Mouse (Mus musculus): Measurements from ENCODE around the gene Il11ra1. TPM values are rescaled to one million over a fixed set of nuclear protein-coding genes. Genes with fewer than 3 reads are reported as not detected.
"Not testable (repeated sequence)": the region's sequence is repeated elsewhere in the genome, so short reads cannot be mapped to it uniquely, and the experiment has no call there.

Gene Il11ra1
- total RNA-seq, 2 experiments from 2014 or later = 28.5 TPM; not detected in 1

DNA sequence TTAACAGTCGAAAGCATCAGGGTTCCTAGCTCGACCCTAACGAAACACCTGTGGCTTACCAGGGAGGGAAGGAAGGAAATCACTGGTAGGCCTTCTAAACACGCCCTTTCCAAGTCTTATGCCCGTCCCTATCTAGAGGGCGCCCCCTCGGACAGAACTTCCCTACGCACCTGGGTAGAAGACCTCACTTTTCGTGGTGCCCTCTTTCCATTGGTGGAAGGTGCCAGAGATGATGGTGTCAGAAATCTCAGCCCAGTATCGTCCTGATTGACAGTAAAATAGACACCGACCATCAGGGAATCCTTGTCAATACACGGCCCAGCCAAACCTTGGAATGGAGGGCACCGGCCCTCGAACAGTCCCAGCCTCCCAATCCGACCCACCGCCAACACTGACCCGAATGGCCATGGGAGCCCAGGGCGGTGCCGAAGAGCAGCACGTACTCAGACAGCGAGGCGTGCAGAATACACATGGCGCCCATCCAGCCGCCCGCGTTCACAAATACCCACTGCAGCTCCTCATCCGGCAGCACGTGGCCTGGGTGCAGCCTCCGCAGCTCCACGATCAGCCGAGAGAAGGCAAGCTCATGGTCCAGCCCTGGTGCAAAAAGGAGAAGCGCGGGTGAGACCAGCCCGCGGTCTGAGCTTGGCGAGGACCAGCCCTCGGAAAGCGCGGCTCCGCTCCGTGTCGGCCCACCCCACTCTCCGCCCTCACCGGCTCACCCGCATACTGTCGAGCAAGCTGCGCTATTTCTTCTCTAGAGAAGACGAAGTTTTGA is 40.8 kb downstream of the Il11ra1 start:
- peak; percentile 72 for ATAC-seq (replicated peaks; ENCODE audit: low FRiP score, poor library complexity, severe bottlenecking)

DNA sequence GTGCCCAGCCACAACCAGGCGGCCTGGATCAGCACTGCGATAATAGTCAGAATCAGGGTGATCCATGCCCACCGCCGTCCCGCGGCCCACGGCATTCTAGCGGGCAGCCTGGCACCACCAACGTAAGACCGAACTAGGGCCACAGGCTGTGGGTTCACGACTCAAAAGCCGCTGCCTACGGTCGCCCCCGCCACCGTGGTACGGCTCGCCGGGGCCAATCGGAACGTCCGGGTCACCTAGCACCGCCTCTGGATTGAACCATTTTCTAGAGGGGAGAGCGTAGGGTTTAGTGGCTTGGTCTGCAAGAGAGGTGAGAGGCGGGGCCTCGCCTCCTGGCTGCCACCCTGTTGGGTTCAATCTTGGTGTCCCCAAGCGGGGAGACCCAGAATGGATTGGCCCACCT is 41.4 kb downstream of the Il11ra1 start:
- peak; percentile 93 for ATAC-seq (replicated peaks; ENCODE audit: low FRiP score, poor library complexity, severe bottlenecking)

DNA sequence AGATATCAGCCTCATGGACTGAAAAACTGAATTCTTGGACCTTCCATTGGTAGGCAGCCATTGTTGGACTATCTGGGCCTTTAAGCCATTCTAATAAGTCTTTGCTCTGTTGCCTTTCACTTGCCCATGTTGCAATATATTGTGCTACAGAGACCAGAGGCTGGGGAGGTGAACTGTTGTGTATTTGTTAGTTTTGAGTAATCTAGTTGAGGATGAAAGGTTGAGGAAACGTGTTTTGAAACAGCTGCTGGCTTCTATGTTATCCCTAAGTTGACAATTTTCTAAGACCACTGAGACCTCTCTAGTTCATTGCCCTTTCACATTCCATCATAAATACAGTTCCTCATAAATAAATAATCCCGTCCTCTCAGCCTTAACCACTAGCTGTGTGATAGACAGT is 44.3 kb downstream of the Il11ra1 start:
- ATAC-seq (replicated peaks; ENCODE audit: low FRiP score, poor library complexity, severe bottlenecking) = no peak

DNA sequence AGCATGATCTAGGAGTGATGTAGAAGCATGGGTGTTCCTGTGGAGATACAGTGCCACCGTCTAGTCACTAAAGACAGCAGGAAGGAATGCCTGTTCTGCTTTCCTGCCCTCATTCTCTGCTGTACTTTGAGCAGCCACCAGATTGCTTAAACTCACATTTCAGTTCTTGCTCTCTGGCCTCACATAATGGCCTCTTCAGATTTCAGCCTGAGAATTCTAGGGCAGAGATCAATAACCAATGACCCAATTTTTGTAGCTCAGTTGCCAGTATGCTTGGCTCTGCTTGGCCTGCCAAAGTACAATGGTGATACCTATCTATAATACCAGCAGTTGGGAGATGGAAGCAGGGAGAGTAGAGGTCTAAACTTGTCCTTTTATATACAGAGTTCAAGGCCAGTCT is 45.2 kb downstream of the Il11ra1 start:
- no peak for ATAC-seq (replicated peaks; ENCODE audit: low FRiP score, poor library complexity, severe bottlenecking)

DNA sequence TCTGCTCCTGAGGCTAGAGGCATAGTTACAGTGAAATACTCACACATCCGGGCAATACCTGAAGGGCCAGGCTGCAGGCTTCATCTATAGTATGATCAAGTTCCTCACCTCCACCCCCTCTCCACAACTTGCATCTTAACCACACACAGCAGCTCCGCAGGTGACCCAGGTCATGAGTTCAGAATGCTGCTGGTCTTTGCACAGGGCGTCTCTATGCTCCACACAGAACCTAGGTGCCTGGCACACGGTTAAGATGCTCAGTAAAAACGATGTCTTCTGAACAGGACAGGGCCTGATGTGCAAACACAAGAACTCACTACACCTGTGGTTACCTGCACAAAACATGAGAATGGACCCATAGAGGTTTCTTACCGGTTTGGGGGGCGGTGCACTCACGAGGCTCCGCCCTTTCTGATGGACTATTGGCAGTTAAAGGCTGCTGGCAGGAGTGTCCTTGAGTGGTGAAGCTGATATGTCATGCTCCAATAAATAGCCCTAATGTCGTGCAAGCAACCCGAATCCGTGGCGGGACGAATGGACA is 55.1 kb downstream of the Il11ra1 start, which contains the start of gene Galt:
Gene Galt (plus strand): TSS at position 432 of the 541 bp plus-strand sequence.
- peak; percentile 74 for ATAC-seq (replicated peaks; ENCODE audit: low FRiP score, poor library complexity, severe bottlenecking)

DNA sequence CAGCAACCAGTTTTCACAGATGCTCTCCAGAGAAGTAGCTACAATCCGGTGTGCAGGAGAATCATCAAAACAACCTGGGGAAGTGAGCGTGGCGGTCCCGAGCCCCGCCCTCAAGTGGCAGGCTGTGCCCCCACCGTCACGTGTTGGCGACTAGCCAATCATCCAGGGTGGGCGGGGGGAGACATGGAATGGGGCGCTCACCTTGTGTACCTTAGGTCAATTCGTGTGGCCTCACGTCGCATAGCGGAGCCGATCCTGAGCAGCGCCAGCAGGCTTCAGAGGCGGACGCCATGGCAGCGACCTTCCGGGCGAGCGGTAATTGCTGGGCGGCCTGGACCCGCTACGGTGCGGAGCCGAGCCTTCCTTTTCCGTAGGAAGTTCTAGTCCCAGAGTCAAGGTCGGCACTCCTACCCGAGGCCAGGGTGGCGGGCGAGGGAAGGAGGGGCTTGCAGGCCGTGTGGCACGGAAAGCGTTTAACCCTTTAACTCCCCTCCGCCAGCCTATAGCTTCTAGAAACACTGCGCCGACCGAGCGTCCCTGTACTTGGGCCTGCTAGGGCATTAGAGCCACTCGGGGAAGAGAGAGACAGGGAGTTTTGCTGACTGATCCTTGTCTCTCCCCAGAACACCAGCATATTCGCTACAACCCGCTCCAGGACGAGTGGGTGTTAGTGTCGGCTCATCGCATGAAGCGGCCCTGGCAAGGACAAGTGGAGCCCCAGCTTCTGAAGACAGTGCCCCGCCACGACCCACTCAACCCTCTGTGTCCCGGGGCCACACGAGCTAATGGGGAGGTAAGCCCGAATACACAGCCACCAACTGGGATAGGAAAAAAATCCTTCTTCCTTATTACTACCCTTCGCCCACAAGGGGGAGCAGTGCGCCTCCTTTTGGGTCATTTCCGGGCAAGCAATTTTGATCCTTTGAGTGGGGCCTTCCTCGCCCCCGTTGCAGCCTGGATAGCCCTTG is 55.8 kb downstream of the Il11ra1 start, which contains the start of gene Sigmar1:
Gene Sigmar1 (minus strand): TSS at position 820 of the 968 bp plus-strand sequence.
- peak; percentile 69 for ATAC-seq (replicated peaks; ENCODE audit: low FRiP score, poor library complexity, severe bottlenecking)

DNA sequence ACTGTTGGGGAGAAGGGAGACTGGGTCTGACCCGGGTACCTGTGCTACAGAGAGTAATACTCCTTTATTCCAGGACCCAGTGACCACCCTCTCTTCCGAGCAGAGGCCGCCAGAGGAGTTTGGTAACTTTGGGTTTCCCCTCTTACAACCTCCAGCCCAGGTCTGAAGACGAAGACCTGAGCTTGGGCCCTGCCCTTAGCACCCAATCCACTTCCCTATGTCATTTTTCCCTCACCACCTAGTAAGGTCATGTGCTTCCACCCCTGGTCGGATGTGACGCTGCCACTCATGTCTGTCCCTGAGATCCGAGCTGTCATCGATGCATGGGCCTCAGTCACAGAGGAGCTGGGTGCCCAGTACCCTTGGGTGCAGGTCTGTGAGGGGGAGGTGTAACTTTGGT is 56.7 kb downstream of the Il11ra1 start:
- no peak for ATAC-seq (replicated peaks; ENCODE audit: low FRiP score, poor library complexity, severe bottlenecking)

DNA sequence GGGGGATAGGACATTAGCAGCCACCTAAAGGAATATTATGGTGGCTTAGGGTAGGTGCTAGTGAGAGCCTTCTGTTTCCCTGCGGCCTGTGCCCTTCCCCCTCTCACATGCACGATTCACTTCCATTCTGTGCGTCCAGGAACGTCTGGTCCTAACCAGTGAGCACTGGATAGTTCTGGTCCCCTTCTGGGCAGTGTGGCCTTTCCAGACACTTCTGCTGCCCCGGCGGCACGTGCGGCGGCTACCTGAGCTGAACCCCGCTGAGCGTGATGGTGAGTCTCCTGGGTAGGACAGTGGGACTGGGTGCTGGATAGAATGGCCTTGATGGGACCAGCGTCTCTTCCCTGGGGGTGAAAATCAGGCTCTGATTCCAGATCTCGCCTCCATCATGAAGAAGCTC is 57.5 kb downstream of the Il11ra1 start:
- ATAC-seq (replicated peaks; ENCODE audit: low FRiP score, poor library complexity, severe bottlenecking) = no peak

DNA sequence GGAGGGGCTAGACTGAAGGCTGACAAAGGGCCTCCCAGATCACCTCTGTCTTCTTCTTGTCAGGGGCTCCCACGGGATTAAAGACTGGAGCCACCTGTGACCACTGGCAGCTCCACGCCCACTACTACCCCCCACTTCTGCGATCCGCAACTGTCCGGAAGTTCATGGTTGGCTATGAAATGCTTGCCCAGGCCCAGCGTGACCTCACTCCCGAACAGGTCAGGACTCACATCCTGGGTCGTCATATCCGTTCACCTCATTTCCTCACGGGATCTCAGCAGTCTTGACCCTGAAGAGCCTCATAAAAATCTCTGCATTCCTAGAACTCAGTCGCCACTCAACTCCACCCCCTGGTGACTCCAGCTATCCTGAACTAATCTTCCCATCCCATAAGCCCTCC is 58.2 kb downstream of the Il11ra1 start:
- no peak for ATAC-seq (replicated peaks; ENCODE audit: low FRiP score, poor library complexity, severe bottlenecking)

DNA sequence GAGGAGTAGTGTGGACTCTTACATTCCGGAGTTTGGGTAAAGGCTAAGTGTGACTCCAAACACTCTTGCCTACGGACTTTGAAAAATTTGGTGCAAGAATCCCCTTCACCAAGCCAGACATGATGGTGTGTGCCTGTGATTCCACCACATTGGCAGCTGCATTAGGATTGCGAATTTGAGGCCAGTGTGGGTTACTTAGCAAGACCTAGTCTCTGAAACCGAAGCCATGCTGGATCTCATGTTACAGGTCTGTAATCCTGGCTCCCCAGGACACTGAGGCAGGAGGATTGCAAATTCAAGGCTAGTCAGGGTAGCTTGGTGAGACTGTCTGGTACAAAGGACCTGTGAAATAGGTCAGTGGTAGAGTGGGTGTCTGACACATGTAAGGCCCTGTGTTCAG is 58.9 kb downstream of the Il11ra1 start:
- no peak for ATAC-seq (replicated peaks; ENCODE audit: low FRiP score, poor library complexity, severe bottlenecking)

DNA sequence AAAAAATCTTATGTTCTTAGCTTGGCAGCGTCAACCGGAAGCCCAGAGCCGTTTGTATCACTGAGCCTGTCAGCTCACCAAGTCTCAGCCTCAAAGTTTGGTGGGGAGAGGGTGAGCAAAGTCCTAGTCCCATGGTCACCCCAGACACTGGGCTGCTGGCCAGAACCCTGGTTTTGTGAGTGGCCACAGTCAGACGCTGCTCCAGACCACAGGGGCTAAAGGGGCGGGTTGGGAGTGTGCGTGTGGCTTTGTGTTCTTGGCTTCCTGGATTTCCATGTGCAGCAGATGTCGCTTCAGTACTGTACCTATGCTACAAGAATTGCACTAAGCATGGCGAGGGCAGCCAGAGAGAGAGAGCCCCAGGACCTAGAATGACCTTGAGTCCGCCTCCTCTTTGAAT is 59.4 kb downstream of the Il11ra1 start:
- ATAC-seq (replicated peaks; ENCODE audit: low FRiP score, poor library complexity, severe bottlenecking) = no peak

DNA sequence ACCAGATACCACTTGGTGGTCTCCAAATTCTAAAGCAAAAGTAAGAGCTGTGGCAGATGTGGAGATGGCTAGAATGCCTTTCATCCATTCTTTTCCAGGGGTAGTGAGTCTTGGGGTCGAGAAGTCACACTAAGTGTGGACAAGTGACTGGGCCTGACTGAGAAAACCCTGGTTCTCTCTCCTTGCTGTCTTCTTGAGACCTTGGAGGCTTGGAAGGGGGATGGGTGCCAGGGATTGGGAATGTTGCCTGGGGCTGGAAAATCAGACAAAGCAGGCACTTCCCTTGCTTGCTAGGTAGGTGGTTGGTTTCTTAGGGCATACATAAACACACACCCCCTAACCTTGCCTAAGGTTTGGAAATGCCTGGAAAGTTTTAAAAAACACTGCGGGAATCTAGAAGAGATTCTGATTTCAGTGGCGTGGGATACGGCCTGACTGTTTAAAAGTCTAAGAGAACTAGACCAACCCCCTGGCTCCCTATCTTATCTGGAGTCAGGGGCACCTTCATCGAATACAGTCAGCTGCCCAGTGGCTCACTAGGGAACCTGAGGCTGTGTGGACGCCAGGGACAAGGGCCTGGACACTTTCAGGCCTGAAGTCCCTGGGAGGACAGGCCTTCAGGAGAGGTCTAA is 60.0 kb downstream of the Il11ra1 start:
- no peak for ATAC-seq (replicated peaks; ENCODE audit: low FRiP score, poor library complexity, severe bottlenecking)

DNA sequence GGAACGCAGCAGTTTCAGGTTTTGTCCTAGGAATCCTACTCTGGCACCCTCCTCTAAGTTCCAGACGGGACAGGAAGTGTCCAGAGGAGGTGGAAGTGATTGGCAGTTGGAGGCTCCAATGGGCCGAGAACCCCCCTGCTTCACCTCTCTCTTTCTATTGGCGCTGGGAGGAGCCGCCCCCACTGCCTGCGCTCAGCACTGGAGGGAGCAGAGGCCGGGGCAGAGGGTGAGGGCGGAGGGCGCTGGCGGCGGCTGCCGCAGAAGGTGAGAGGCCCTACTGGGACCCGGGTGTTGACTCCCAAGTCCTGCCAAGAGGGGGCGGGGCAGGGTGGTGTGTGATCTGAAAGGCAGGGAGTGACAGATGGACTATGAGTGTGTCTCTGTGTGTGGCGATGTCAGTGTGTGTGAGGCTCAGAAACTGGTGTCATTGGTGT is 60.5 kb downstream of the Il11ra1 start:
- peak; percentile 58 for ATAC-seq (replicated peaks; ENCODE audit: low FRiP score, poor library complexity, severe bottlenecking)

DNA sequence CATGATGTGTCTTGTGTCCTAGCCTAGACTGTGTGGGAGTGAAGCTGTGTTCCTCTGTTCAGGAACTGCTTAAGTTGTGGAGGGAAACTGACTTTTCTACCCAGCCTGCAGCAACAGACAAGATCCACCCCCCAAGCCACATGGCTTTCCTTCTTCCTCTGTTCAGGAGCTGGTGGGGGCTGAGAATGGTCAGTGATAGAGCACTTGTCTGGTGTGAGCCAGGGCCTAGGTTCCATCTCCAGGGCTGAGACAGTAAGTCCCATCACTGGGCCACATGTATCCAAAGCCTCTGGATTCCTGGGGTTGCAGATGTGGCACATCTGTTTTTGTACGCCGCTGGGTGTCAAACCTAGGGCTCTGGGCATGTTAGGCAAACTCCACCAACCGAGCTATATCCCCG is 61.1 kb downstream of the Il11ra1 start:
- no peak for ATAC-seq (replicated peaks; ENCODE audit: low FRiP score, poor library complexity, severe bottlenecking)

DNA sequence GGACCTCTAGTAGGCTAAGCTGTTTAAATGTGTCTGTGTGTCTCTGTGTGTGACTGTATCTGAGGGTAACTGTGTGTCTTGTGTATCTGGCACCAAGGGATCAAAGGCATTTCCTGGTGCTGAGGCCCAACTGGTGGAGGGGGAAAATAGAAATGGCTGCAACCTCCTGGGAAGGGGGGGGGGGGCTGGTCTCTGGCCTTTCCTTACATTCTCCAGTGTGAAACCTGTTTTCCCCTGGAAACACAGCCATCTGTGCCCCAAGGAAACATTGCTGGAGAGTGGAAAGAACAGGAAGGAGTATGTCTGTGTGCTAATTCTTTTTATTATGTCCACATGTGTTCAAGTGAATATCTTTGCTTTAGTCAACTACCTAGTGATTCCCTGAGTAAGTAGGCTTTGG is 61.9 kb downstream of the Il11ra1 start:
- ATAC-seq (replicated peaks; ENCODE audit: low FRiP score, poor library complexity, severe bottlenecking) = no peak

DNA sequence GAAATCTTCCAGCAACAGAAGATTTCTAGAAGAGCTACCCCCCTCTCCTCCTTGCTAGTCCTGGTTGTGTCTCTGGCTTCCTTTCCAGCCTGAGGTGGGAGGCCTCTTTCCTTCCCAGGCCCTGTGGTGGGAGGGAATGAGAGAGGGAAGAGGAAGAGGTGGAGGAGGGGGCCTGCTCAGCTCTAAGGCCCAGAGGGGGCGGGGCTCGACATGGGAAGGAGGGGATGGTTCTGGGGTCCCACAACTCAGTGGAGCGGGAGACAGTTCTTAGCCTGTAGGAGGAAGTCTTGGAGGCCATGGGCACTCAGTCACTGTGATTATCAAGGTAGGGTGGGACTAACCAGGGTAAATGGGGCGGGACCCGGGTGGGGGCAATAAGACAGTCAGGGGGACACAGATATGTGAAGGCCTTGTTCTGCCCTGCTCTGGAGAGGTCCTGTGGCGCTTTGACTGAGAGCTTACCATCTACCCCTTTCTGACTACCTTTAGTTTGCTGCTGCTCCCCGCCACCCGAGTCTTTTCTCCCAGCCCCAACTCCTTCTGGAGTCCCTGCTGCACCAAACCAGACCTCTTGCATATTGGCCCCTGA is 62.4 kb downstream of the Il11ra1 start:
- no peak for ATAC-seq (replicated peaks; ENCODE audit: low FRiP score, poor library complexity, severe bottlenecking)

DNA sequence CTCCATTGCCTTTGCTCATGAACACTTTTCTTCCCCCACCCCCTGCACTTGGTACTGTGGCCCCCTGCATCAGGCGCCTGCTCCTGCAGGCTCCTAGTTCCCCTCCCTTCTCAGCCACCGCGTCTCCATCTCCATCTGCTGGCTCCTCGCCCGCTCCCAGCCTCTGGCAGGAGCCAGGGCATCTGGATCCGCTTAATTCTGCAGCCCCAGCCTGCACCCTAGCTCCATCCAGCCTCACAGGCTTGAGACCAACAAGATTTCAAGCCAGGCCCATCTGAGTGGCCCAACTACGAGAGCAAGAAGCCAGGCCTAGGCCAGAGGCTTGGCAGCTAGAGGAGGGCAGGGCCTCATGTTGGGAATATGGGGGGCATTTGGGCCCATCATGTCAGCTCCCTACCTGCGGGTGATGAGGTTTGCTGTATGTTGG is 62.9 kb downstream of the Il11ra1 start:
- not testable (repeated sequence) for ATAC-seq (replicated peaks; ENCODE audit: low FRiP score, poor library complexity, severe bottlenecking)

DNA sequence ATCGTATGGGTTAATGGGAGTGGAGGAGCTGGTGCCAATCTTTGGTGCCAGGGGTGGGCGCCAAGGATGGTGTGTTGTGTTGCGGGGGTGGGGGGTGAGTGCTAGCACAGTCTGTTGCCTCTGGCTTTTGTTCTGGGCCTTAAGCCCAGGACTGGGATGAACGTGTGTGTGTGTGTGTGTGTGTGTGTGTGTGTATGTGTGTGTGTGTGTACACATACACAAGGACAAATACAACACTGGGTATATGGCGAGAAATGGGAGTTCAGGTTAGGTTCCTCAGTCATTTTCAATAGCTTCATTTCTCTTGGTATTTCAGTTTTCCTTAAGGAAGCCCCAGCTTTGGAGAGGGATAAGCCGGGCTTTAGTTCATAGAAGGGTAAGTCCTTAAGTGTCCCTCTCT is 63.4 kb downstream of the Il11ra1 start:
- ATAC-seq (replicated peaks; ENCODE audit: low FRiP score, poor library complexity, severe bottlenecking) = not testable (repeated sequence)

DNA sequence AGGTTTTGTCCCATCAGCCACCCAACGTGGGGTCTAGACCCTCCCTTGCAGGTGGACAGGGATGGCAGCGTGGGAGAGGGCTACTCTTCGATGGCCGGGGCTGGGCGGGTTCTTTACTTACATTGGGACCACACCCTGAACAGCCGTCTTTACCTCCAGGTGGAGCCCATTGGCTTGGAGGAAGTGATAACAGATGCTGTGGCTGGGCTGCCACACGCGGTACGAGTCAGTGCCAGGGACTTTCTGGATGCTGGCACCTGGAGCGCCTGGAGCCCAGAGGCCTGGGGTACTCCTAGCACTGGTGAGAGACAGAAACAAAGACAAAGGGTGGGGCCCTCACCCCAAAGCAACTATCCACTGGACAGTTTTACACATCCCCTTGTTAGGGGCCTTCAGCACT is 67.5 kb downstream of the Il11ra1 start:
- not testable (repeated sequence) for ATAC-seq (replicated peaks; ENCODE audit: low FRiP score, poor library complexity, severe bottlenecking)

Measured in erythroid progenitor cell, adult 5-6 weeks (primary cell).